Mouse (Mus musculus) E14TG2a.4 (cell line): Measurements from ENCODE around the gene Gm17359.

Experiments used
- CTCF ChIP-seq: conservative IDR thresholded peaks from 2 replicates; pipeline ENCODE4 v1.5.1; 2014; ENCODE audit warnings: low read length
- NANOG ChIP-seq: IDR thresholded peaks from 2 replicates; pipeline ENCODE4 v1.6.1; 2014; ENCODE audit warnings: borderline replicate concordance, low read length, mixed read lengths
- POU5F1 ChIP-seq: IDR thresholded peaks from 2 replicates; pipeline ENCODE4 v1.6.1; 2014; ENCODE audit warnings: low read length, borderline replicate concordance

GRCm38 (mm10) chr3:79425441-79425840, 89.0 kb downstream of the Gm17359 start:
- TF ChIP-seq CTCF (no peak), POU5F1 (no peak), NANOG (no peak)
